Mouse (Mus musculus) olfactory bulb, adult 2 months (tissue): ENCODE results near the gene Vmn1r1. TPM values are rescaled to one million over a fixed set of nuclear protein-coding genes. Genes with fewer than 3 reads are reported as not detected.

Experiments
- H3K27ac ChIP-seq: fragments of 200-500 bp; 2 replicates; pipeline ENCODE4 v1.5.1; 2012; ENCODE audit warnings: low read depth, low read length; ENCODE audit not compliant: insufficient read depth
- H3K4me1 ChIP-seq: fragments of 200-500 bp; 2 replicates; pipeline ENCODE4 v1.6.1; 2012; ENCODE audit warnings: low read length; ENCODE audit not compliant: control insufficient read depth, insufficient read depth
- H3K4me3 ChIP-seq: fragments of 200-500 bp; 2 replicates; pipeline ENCODE4 v1.5.1; 2012; ENCODE audit warnings: mild to moderate bottlenecking, low read depth, low read length, moderate library complexity; ENCODE audit not compliant: insufficient read depth
- CTCF ChIP-seq: fragments of 200-500 bp; IDR thresholded peaks from 2 replicates; pipeline ENCODE4 v1.5.1; 2012; ENCODE audit warnings: low read depth, mild to moderate bottlenecking, low read length, moderate library complexity; ENCODE audit not compliant: insufficient read depth
- POLR2A ChIP-seq: fragments of 200-500 bp; IDR thresholded peaks from 2 replicates; pipeline ENCODE4 v1.6.1; 2012; ENCODE audit warnings: mild to moderate bottlenecking, low read depth, low read length, moderate library complexity; ENCODE audit not compliant: insufficient read depth
- WGBS: fragments of 180-500 bp; shearing (Covaris S2); methylation state at CpG from one replicate; pipeline ENCODE4 v1.1.7; 2018; 5-methylcytosine and 5-hydroxymethylcytosine counted together
- polyA plus RNA-seq: library from polyadenylated mRNA; stranded (reverse); fragments of >200 nt; gene quantifications from 2 replicates; pipeline ENCODE4 v1.2.4, GENCODE M21; 2012; ENCODE audit warnings: low replicate concordance; ENCODE audit not compliant: missing spikeins, insufficient read depth, insufficient read length

The Vmn1r1 gene
- polyA plus RNA-seq, 1 experiment, result not detected

DNA sequence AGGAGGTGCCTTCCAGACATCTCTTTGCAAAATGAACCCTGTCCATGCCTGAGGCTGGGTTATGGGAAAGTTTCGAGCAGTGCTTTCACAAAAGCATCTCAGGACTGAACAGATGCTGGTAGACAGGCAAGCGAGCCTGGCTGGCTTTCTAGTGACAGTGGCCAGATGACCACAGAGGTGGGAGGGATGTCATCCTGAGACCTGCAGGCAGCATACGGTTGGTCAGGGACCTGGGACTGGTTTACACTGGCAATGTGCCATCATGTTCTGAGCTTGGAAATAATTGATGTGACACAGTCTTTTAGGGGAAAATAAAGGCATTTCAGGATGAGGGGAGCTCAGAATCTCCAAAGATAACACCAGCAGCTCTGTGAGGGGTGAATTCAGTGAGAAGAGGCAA is 59.3 kb downstream of the Vmn1r1 start:
- no peak overlapping the region for H3K4me3 ChIP-seq
- H3K4me1 ChIP-seq, result peaks cover 5% of the 10 kb centered on the region
- TF ChIP-seq POLR2A (no peak), CTCF (no peak)
- WGBS, result 81% methylated on average over 3 of the region's 3 CpGs
- H3K27ac ChIP-seq, result no peak overlapping the region

Other genes starting within 250 kb of the Vmn1r1 start
- gene Enah, start 144.5 kb downstream of the Vmn1r1 start, polyA plus RNA-seq, result 161 TPM in 1 of 2 replicates, not detected in the other
- gene Srp9, start 39.7 kb downstream of the Vmn1r1 start, polyA plus RNA-seq, result not detected in 2 replicates
- gene Degs1, start 118.3 kb upstream of the Vmn1r1 start, polyA plus RNA-seq, result not detected in 2 replicates
- not detected in 2 replicates for gene Fbxo28, start 177.1 kb upstream of the Vmn1r1 start, polyA plus RNA-seq
- not detected in 2 replicates for gene Trp53bp2, start 244.7 kb upstream of the Vmn1r1 start, polyA plus RNA-seq